Mouse (Mus musculus) heart, postnatal 0 days (tissue): ENCODE measurements around the gene Zbtb46. TPM values are rescaled to one million over a fixed set of nuclear protein-coding genes. Genes with fewer than 3 reads are reported as not detected.

Source experiments
- ATAC-seq: fragments of 200-750 bp; cut with Nextera tagmentation; 2 replicates; pipeline ENCODE4 v1.8.0; 2017; ENCODE audit warnings: low read depth, moderate number of reproducible peaks, moderate library complexity; ENCODE audit not compliant: insufficient read depth
- DNase-seq: peaks from one replicate; pipeline ENCODE4 v3.0.0-alpha.2; 2016; ENCODE audit warnings: low spot score
- H3K27ac ChIP-seq: fragments of 300-500 bp; sonication (generic); 2 replicates; pipeline ENCODE4 v1.5.1; 2014; ENCODE audit warnings: low read depth, mild to moderate bottlenecking
- H3K27me3 ChIP-seq: fragments of 300-500 bp; sonication (generic); 2 replicates; pipeline ENCODE4 v1.6.1; 2014; ENCODE audit warnings: low read length, mixed read lengths; ENCODE audit not compliant: control insufficient read depth, insufficient read depth
- H3K36me3 ChIP-seq: fragments of 300-500 bp; sonication (generic); replicated peaks from 2 replicates; pipeline ENCODE4 v1.6.1; 2014; ENCODE audit warnings: low read length, mixed read lengths; ENCODE audit not compliant: control insufficient read depth, insufficient read depth
- H3K4me1 ChIP-seq: fragments of 300-500 bp; sonication (generic); 2 replicates; pipeline ENCODE4 v1.6.1; 2014; ENCODE audit warnings: antibody characterized with exemption; ENCODE audit not compliant: control insufficient read depth, insufficient read depth
- H3K4me2 ChIP-seq: fragments of 300-500 bp; sonication (generic); 2 replicates; pipeline ENCODE4 v1.6.1; 2014; ENCODE audit warnings: low read depth, mild to moderate bottlenecking, low read length, moderate library complexity
- H3K4me3 ChIP-seq: fragments of 300-500 bp; sonication (generic); 2 replicates; pipeline ENCODE4 v1.5.1; 2014; ENCODE audit warnings: low read depth, low read length
- H3K9ac ChIP-seq: fragments of 300-500 bp; sonication (generic); replicated peaks from 2 replicates; pipeline ENCODE4 v1.6.1; 2014; ENCODE audit warnings: low read depth, low read length, mixed read lengths
- H3K9me3 ChIP-seq: fragments of 300-500 bp; sonication (generic); replicated peaks from 2 replicates; pipeline ENCODE4 v1.6.1; 2016; ENCODE audit warnings: low read length; ENCODE audit not compliant: control insufficient read depth
- CTCF ChIP-seq: IDR thresholded peaks from 2 replicates; pipeline ENCODE4 v1.5.1; 2016; ENCODE audit warnings: antibody characterized with exemption, control low read depth, low read depth
- EP300 ChIP-seq: IDR thresholded peaks from 2 replicates; pipeline ENCODE4 v1.6.1; 2016; ENCODE audit warnings: antibody characterized with exemption, low read depth
- WGBS: fragments of 180-500 bp; shearing (Covaris S2); extraction: QIAGEN DNeasy Blood & Tissue Kit; methylation state at CpG from one replicate; pipeline ENCODE4 v1.1.7; 2014; 5-methylcytosine and 5-hydroxymethylcytosine counted together
- polyA plus RNA-seq: library from polyadenylated mRNA; unstranded; fragments of >200 nt; fragmentation: Nextera tagmentation; extraction: Ambion mirVana; gene quantifications from 2 replicates; pipeline ENCODE4 v1.2.1, GENCODE M21; 2015
- total RNA-seq: library from RNA; depleted of rRNA; stranded (reverse); fragments of >200 nt; gene quantifications from 2 replicates; pipeline ENCODE4 v1.2.3, GENCODE M21; 2014; ENCODE audit warnings: low replicate concordance

The Zbtb46 gene
- total and polyA plus RNA-seq, 2 experiments from 2014 or later: 7.5 to 18.4 TPM

DNA sequence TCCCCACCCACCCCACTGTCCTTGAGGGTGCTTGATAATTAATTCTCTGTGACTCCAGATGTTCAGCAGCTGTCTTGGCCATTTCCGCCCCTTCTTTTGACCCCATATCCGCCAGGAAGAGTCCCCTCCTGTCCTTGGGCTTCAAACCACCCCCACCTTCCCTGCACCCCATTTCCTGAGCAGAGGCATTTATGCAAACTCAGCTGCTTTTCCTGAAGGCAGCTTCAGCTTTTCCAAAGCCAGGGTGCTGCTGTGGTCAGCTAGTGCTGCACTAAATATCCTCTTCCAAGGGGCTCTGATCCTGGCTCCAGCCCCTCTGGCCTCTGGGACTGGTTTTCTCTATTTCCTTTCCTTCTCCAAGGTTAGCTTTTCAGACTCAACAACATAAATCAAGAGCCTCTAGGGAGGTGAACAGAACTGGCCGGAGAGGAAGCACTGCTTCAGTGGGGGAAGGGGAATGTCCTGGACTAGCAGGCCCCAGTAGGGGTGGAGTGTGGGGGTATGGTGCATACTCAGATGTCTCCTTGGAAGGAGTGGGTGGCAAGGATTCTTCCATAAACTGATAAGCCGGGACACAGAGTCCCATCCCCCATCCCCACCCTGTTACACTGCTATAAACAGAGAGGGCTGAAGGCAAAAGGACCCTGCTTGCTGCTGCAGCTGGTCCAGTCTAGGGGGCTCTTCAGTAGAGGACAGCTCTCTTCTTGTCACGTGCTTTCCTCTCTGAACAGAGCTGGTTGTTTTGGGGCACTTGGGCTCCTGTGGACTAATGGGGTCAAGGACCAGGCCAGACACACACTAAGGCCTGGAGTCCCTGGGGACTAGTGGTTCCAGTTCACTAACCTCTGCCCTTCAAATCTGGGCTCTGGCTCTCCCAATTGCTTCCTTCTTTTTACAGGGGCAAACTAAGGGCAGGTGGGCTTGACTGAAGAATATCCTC lies 28.4 kb upstream of the Zbtb46 start:
- 0 out of 2 replicates have a peak overlapping the region, but pooled peaks have one; percentile 7 for H3K4me2 ChIP-seq
- peak; percentile 83 for ATAC-seq

DNA sequence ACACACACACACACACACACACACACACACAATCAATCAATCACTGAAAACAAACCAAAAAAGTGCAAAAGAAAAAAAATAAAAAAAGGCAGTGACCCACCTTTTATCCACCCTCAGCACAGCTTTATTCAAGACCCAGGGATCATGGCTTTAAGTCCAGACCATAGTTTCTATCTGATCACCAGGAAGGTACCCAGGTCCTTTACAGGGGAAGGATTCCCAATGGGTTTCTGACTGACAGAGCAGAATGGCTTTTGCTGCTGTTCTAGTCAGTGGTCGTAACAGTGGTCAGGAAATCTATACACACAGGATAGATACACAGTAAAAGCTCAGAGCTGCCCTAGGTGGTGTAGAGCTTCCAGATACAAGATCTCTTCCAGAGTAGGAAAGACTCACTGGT lies 26.5 kb upstream of the Zbtb46 start:
- H3K27ac ChIP-seq: no peak overlapping the region
- no peaks in the 10 kb centered on the region for H3K36me3 ChIP-seq
- ATAC-seq (no peak), DNase-seq (no peak)
- peaks cover 18% of the 10 kb centered on the region; the same call in 1 of the 2 replicates for H3K4me1 ChIP-seq
- H3K9me3 ChIP-seq: no peaks in the 10 kb centered on the region
- TF ChIP-seq EP300: no peak
- no peak for TF ChIP-seq CTCF
- no peaks in the 10 kb centered on the region for H3K27me3 ChIP-seq
- WGBS: 16% methylated on average over 1 of the region's 1 CpGs
- H3K4me3 ChIP-seq: no peak overlapping the region
- H3K9ac ChIP-seq: no peak overlapping the region
- no peak overlapping the region for H3K4me2 ChIP-seq

More for the DNA sequence above, 28.4 kb upstream of the Zbtb46 start:
- Histone ChIP-seq H3K9me3 (no peaks in the 10 kb centered on the region), H3K9ac (no peak overlapping the region), H3K4me1 (peaks cover 18% of the 10 kb centered on the region; the same call in 1 of the 2 replicates), H3K27me3 (no peaks in the 10 kb centered on the region), H3K4me3 (no peak overlapping the region), H3K27ac (peak overlapping the region; percentile 80), H3K36me3 (no peaks in the 10 kb centered on the region)
- DNase-seq: peak; percentile 67
- WGBS: 33% methylated on average over 5 of the region's 5 CpGs
- TF ChIP-seq EP300 (peak; percentile 53; the same call in 1 of the 2 replicates), CTCF (no peak)

DNA sequence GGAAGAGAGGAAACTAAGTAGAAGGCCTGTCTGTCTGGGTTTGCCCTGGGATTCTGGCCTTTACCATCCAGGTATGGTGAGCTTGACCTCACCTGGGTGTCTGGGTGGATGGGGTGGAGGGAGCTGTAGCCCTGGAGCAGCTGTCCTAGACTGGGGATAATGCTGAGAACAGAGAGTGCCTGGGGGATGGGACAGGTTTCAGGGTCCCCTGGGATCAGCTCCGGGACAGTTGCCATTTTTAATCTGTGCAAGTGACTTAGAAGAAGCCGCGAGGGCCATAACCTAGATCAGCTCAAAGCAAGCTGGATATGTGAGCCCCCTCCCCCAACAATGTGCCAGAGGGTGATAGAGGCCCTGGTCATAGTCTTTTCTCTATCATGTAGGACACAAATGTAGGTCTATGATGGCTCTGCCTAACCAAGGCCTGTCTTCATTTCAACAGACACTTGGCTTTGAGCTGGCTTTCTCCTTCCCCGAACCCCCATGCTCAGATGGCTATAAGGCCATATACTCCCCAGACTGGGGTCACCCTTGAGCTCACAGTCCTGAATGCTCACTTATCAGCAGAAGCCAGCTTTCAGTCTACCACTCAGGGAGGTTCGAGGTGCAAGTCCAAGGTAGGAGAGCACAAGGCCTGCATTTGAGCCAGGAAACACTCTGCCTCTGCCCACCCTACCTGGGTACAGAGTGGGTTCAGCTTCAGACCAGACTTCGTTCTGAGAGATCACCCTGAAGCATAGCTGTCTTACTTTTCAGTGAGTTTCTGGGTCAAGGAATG lies 25.4 kb upstream of the Zbtb46 start:
- no peaks in the 10 kb centered on the region for H3K9me3 ChIP-seq
- ATAC-seq: no peak
- TF ChIP-seq CTCF (no peak), EP300 (no peak)

GRCm38 (mm10) chr2:181483562-181484318 lies 24.5 kb upstream of the Zbtb46 start:
- 27% methylated on average over 7 of the region's 7 CpGs for WGBS
- H3K27me3 ChIP-seq: no peaks in the 10 kb centered on the region
- peak overlapping the region; percentile 52 for H3K4me2 ChIP-seq
- peak overlapping the region; percentile 41; the same call in 1 of the 2 replicates for H3K9ac ChIP-seq
- peaks cover 18% of the 10 kb centered on the region; the same call in 1 of the 2 replicates for H3K4me1 ChIP-seq
- ATAC-seq (peak; percentile 50), DNase-seq (peak; percentile 72)
- no peaks in the 10 kb centered on the region for H3K36me3 ChIP-seq
- no peaks in the 10 kb centered on the region for H3K9me3 ChIP-seq
- H3K4me3 ChIP-seq: peak overlapping the region; percentile 20
- peak overlapping the region; percentile 67 for H3K27ac ChIP-seq
- TF ChIP-seq CTCF: peak; percentile 56
- peak; percentile 63; the same call in 1 of the 2 replicates for TF ChIP-seq EP300

More for the DNA sequence above, 25.4 kb upstream of the Zbtb46 start:
- no peak overlapping the region for H3K9ac ChIP-seq
- H3K27ac ChIP-seq: peak overlapping the region; percentile 47; the same call in 1 of the 2 replicates
- peaks cover 18% of the 10 kb centered on the region; the same call in 1 of the 2 replicates for H3K4me1 ChIP-seq
- no peak overlapping the region for H3K4me2 ChIP-seq
- no peak overlapping the region for H3K4me3 ChIP-seq
- DNase-seq: no peak
- H3K27me3 ChIP-seq: no peaks in the 10 kb centered on the region
- H3K36me3 ChIP-seq: no peaks in the 10 kb centered on the region
- WGBS: 68% methylated on average over 6 of the region's 6 CpGs
